Mouse (Mus musculus) hindlimb bud, embryonic 11.5 days (tissue): ENCODE measurements around the gene Pde4d.

ENCODE experiments used
- DNase-seq: peaks from one replicate; pipeline ENCODE4 v3.0.0-alpha.2; 2012; ENCODE audit warnings: low read depth, low spot score; ENCODE audit errors: extremely low spot score

The Pde4d gene

DNA sequence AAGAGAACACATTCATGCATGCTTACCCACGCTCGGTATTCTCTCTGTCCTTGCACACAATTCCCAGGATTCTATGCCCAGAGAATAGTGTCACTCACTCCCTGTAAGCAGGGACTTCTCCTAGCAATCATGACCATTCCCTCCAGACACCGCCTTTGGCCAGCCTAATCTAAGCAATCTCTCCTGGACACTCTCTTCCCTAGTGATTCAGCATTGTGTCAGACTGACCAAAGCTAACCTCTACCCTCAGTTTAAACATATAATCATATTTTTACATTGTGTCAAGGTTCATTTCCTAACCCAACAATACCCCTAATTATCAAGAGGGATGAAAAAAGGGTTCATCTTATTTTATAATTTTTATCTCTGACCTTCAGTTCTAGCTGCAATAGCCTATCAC, 1193.7 kb downstream of the Pde4d start:
- DNase-seq: no peak

DNA sequence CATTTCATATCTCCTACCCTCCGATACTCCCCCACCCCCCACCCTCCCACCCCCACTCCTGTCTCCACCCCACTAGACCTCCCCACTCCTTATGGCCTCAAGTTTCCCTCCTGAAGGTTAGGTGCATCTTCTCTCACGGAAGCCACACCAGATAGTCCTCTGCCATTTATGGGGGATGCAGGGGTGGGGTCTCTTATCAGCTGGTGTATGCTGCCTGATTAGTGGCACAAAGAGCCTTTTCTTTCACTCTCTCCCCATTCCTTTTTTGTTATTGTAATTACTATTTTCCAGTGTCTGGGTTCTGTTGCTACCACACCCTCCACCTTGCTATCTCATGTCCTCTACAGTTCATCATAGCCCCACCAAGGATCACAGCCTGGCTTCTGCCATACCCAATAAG, 1194.3 kb downstream of the Pde4d start:
- no peak for DNase-seq

DNA sequence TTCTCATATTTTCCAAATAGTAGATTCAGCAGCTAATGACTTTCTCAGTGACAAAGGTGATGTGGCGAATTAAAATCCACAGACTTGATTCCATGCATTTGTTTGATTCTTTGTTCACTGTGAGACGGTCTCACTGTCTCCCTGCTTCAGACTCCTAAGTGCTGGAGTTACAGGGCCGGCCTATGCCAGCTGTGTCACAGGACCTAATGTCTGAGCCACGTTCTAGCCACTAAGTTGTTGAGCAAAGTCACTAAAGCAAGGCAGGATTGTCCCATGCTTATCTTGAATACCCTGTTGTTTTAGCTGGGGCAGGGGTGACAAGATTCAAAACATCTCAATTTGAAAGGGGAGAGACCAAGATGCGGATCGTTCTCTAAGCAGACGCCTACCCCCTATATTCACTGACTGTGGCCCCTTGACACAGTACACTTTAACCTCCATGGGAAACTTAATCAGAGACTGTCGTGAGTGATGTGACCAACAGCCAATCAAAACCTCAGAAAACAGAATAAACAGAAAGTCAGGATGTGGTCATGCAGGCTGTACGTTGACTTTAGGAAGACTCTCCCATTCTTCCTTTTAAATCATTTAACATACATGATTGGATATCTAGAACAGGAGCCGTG, 1195.6 kb downstream of the Pde4d start:
- no peak for DNase-seq

DNA sequence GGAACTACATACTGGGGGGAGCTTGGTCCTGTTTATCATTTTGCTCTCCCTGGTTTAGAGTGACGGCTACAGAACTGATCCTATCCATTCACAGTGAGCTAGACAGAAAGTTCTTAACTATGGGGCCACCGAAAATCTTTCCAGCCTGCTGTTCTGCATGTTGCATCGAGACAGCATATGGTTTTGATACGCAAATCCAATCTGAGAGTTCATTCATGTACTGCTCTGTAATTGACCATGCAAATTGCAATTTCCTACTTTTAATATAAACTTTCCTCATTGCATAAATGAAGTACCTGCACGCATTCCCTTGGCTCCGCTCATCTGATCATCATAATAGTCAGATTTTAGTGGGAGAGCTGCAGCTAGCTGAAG, 1196.1 kb downstream of the Pde4d start:
- DNase-seq: no peak

DNA sequence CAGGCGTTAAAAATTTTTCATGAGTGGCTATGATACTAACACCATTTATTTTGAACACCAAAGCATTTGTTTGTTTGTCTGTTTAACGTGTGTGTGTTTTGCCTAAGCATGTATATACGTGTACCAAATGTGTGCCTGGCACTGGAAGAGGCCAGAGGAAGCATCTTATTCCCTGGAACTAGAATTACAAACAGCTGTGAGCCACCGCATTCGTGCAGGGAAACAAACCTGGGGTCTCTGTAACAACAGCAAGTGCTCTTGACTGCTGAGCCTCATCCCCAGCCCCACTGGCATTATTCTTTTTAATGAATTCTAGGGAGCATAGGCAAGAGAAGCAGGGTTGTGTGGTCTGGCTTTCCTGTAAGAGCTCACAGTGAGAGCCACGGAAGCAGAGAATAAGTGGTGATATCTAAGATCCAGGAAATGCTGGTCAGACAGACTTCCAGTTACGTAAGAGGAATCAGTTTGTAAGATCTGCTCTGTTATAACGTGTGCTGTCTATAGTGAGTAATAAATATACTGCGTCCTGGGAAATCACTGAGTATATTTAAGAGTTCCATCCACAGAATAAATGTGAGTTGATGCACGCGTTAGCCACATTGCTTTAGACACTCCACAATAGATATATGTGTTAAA, 1197.0 kb downstream of the Pde4d start:
- DNase-seq: no peak

DNA sequence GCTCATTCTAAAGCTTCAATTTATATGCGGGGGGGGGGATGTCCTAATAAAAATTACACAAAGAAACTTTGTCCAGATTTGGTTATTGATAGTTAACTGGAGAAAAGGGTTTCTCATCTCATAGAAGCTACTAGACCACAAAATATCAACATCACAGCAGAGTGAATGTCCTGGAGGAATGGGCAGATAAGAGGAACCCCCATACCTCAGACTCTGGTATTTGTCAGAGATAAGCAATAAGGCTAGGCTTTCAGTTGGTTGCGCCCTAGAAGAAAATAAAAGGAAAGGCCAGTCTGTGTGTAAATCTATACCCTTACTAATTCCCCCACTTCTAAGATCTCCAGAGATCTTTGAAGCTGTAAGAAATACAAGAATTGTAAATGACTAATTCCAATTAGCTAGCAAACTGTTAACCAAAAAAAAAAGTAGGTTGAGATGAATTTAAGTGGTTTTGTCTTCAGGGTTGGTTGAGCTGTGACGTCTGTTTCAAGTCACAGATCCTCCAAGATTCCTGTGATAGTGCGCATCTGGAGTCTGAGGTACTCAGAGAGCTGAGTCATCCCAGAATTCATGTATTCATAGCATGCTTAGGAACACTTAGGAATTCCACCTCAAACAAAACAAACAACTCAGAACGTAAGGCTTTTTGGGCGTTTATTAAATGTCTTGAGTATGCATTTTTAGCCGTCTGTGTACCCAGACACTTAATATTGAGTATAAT, 1197.9 kb downstream of the Pde4d start:
- no peak for DNase-seq

DNA sequence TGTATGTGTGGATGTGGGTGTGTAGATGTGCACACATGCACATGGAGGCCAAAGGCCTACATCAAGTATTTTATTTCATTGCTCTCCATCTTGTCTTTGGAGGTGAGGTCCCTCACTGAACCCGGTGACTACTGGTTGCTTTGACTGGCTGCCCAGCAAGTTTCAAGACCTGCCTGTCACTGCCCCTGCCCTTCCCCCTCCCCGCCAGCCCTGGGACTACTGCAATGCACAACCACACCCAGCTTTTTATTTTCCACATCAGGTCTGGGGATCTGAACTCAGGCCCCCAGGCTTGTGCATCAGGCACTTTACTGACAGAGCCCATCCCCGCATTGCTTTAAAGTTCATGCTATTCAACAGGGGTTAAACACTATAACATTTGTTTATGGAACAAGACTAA, 1198.6 kb downstream of the Pde4d start:
- no peak for DNase-seq

DNA sequence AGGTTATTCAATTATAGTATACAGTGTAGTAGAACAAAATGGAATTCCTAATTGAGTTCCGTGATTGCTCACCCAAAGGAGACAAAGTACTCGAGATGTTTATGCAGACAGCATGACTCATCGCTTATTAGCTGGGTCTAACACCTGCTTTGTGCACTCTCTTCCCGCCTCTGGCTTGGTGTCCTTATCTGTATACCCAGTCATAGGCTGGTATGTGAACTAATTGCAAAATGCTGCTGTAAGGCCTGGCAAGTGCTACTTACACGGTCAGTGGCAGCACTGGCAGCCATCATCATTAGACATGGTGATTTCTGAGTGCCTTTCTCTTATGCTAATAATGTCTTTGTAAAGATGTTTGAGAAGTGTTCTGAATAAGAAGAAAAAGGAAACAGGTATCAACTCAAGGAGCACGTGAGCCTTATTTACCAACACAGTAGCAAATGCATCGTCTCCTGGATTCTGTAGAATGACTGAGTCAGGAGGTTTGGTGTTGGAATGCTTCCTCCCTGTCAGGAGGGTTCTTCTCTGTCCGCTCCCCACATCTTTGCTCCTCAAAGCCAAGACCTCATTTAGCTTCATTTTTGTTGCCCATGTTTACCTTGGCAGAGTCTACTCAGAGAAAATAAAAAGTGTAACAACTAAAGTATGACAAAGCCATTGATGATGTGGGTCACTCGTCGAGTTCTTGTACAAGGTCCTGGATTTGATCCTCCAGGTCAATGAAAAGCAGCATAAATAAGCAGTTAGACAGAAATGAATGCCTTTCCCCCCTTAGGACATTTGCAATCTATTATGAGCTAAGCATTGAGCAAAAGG, 1202.2 kb downstream of the Pde4d start:
- no peak for DNase-seq

DNA sequence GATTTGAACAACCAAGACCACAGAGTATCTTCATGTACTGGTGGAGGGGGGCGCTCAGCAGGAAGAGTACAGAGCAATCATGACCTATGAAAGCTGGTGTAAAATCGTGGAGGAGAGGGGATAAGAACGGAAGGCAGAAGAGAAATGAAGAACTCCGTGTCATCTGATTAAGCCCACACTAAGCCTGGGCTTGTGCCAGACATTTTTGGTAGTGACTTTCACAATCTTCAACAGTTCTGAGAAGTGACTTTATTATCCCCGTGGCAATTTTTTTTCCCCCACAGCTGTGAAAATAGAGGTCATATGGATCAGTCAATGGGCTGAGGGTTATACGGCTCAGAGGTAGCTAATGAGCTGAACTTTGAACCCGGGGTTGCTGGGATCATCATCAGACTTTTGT, 1202.9 kb downstream of the Pde4d start:
- no peak for DNase-seq

DNA sequence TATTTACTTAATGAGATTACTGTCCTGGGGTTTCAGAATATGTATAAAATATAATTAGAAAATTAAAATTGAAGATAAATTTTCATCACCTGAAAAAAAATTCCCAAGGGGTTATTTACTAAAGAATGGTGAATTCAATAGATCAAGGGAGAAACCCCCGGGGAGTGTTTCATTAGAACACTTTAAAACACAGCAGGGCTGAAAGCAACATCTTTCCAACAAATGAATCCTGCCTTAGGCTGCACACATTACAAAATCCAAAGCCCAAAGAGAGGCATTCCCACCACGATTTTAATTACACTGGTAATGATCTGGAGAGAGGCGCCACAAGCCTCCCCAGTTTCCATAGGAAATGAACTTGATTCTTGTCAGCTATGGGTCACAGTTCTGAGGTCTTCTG, 1205.6 kb downstream of the Pde4d start:
- DNase-seq: no peak

DNA sequence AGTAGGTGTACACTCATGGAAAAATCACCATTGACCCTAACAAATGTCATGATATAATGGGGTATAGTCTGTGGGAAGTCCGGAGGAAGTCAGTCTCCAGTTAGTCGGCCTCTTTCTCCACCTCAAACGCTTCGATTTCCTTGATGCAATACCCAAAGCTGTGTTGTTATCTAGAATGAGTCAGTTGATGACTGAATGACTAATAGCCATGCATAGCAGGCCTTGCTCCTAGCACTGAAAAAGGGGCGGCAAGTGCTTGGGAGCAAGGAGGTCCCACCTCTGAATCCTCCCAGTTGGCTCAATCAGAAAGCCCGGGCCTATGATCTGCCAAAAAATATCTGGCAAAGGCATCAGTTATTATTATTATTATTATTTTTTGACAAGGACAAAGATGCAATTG, 1209.4 kb downstream of the Pde4d start:
- DNase-seq: no peak

DNA sequence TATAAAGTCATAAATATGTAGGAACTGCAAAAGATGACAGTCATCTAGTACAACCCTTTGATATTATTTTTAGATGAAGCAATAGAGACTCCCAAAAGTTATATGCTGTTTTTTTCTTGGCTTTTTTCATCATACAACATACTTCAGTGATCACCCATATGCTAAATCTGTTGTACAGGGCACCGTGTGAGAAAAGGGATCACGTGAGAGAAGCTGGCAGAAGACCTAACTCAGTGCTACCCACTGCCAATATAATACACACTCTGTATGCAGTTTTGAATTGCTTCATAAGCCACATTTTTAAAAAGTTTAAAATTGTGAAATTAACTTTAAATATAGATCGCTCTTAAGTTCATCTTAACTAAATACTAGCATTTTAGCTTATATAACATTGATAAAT, 1211.6 kb downstream of the Pde4d start:
- DNase-seq: no peak

DNA sequence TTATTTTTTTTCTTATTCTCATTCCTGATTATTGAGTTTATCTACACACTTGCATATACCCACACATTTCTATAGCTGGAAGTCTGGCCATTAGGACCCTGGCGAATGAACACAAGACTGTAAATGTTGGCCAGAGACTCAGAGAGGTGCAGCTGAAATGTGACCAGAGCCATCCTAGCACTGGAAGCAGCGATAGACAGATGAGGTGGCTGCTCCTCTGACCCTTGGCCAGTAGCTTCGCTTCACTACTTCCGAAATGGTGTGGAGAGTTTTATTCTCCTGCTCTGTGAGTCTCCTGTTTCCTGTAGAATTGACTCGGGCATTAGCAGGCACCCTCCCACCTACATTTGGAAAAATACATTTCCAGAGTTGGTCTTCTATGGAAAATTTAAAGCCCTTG, 1212.4 kb downstream of the Pde4d start:
- DNase-seq: no peak

DNA sequence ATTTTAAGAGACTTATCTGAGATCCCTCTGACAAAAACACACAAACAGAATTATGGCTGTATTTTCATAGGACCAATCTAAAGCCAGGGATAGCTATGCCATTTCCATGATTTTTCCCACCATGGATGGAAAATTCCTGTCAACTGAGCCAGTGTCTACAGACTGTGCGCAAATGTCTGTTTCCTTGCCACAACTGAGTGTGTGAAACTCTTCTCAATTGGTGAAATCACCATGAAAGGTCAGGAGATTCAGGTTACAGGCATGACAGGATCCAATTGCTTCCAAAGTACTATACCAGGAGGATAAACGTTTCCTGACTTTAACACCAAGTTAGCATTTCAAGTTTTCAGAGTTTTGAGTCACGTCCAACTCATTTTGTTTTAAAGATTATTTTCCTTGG, 1213.0 kb downstream of the Pde4d start:
- no peak for DNase-seq

DNA sequence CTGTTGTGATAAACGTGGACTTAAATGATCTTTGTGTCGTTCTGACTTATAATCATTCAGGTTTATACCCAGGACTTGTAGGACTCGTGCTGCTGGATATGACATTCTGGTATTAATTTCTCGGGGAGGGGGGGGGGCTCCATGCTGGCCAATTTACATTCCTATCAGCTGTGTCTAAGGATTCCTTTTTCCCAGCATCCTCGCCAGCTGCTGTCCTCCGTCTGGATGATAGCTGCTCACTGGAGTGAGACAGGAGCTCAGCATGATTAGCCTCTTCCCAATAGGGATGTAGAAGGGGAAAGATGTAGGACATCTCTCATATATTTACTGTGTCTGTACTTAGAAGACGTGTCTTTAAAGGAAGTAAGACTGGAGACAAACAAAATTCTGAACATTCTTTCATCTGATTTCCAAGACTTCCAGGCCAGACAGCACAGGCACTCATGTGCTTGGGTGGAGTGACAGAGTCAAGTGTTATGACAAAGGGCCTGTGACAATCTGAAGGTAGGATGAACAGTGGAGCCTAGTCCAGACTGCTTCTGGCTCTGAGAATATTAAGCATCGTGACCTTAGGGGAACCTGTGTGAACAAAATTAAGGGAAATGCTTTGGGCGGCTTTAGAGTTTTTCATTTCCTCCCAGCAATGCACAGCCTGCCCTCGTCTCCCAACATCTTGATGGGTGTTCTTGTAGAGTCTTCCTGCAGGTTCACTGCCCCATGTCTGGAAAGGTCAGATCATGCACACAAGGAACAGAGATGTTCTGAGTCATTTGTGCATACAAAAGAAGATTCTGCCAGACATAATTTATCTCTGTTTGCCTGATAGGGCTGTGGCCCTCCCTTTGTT, 1215.4 kb downstream of the Pde4d start:
- no peak for DNase-seq

DNA sequence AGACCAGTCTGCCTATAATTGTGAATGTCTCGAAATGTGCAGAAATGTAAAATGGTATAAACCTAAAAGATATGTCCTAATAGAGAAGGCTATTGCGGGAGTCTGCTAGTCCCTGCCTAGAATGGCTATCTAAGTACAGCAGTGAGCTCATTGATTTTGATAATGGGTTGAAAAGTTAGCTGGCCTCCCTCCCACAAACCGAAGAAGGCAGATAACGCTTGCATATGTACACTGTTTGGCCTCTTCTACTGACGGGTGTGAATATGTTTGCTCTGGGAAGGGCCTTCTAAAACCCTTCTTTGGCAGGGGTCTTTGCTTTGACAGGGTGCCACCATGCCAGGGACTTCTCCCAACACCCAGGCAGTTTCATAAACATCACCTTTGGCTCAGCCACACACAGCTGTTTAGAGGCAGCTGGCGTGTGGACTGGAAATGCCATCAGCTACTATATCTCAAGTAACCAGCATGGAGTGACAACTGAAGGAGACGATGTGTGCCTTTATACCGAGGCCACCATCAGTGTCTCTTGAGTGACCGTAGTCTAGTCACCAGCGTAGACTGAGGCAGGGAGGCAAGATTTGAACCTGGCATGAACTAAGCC, 1216.2 kb downstream of the Pde4d start:
- DNase-seq: no peak

DNA sequence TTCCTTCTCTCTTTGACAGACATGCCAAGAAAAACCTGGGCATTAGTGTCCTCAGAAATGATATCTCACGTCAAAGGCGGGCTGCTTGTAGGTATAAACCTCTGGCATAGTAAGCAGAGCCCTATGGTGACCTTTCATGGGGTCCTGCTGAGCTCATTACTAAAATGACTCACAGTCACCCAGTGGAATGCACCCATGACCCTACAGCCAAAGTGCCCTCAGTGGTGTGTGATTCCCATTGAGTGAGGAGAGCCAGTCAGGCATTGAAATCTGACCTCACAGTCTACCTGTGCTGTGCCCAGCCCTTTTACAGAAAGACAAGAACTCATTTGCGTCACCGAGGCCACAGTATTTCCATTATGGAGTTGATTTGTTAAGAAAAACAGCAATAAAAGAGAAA, 1220.2 kb downstream of the Pde4d start:
- no peak for DNase-seq

DNA sequence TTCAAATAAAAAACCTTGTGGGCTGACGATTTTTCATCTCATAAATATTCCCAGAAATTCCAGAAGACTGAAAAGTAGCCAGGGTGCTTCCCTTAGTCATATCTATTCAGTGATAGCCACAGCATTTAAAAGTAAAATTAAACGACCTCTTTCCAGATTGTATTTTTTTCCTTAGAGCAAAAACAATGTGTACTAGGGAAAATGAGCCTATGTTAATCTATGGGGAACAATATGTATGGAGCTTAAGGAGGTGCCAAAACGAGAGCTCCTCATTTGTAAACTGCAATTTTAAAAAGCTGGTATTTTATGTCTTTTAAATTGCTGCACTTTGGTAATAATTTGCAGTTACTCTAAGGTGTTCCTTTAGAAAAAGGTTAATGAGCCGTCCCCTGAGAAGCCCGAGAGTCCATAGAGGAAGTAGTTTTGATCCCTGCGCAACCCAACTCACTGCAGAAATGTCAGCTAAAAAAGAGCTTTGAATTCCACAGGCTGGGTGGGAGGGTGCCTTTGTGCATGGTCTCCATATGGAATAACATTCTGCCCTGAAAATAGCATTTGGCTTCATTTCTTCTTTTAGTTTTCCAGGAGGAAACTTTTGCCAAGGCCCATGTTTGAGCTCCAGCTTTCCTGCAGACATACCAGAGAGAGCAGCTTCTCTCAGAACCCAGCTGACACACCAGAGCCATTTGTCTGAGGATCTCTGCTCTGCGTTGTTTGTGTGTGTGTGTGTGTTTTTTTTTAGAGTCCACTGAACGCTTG, 1222.0 kb downstream of the Pde4d start:
- no peak for DNase-seq

DNA sequence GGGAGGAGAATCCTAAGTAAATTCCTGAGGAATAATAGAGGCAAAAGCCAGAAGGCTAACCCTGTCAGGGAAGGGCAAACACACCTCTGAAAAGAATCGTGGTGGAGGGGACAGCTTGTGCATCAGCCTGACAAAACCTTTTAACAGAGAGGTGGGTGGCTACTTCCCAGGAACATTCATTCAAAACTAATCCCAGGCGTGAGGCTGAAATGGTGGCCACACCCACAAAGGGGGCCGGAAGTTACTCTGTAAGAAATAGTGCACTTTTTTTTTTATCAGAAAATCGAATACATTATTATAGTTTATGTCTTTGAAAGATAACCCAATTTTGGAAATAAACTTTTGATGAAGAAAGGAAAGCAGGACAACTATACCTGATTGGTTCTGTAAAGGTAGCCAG, 1227.3 kb downstream of the Pde4d start:
- no peak for DNase-seq

DNA sequence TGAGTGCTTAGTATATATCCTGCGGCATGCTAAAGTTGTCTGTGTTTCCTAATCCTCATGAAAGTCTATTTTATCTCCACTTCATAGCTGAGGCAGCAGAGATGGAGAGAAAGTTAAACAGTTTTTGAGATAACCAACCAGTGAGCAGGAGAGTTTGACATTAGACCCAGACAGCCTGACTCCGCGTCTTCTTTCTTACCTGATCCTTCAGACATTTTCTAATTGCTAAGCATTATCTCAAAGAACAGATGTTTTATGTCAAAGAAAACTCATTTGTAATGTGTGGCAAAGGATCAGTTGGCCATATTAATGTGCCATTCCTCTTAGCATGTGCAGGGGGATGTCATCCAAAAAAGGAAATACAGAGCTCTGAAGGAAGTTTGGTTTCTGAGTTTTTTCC, 1227.9 kb downstream of the Pde4d start:
- DNase-seq: no peak
